Mouse (Mus musculus): ENCODE measurements around the gene Ophn1. TPM values are rescaled to one million over a fixed set of nuclear protein-coding genes. Genes with fewer than 3 reads are reported as not detected.

The Ophn1 gene
- polyA plus RNA-seq, 1 experiment from 2014 or later, result 26.3 TPM

- no peaks in the 10 kb centered on the region for H3K36me3 ChIP-seq
- no peak overlapping the region for H3K4me3 ChIP-seq
- no peaks in the 10 kb centered on the region for H3K4me1 ChIP-seq
- H3K27ac ChIP-seq, result no peak overlapping the region
- no peaks in the 10 kb centered on the region for H3K9me3 ChIP-seq
- ATAC-seq (ENCODE audit: insufficient number of reproducible peaks, low FRiP score, low TSS enrichment, low read depth), result no peak
- no peak overlapping the region for H3K4me2 ChIP-seq
- 90% methylated on average over 6 of the region's 6 CpGs for WGBS
- H3K27me3 ChIP-seq, result peaks cover 3% of the 10 kb centered on the region; the same call in 1 of the 2 replicates
- no peak overlapping the region for H3K9ac ChIP-seq
Observed at GRCm38 (mm10) chrX:98880314-98880713, 10.5 kb downstream of the Ophn1 start.

GRCm38 (mm10) chrX:98875144-98875543 is 15.7 kb downstream of the Ophn1 start:
- no peak for ATAC-seq (ENCODE audit: insufficient number of reproducible peaks, low FRiP score, low TSS enrichment, low read depth)
- Histone ChIP-seq H3K27ac (no peak overlapping the region), H3K4me1 (no peaks in the 10 kb centered on the region)

GRCm38 (mm10) chrX:98874086-98874485 is 16.7 kb downstream of the Ophn1 start:
- WGBS, result 96% methylated on average over 5 of the region's 5 CpGs
- Histone ChIP-seq H3K27me3 (0 out of 2 replicates have a peak, but pooled peaks cover 5% of the 10 kb centered on the region), H3K4me1 (no peaks in the 10 kb centered on the region), H3K9me3 (no peaks in the 10 kb centered on the region), H3K9ac (no peak overlapping the region), H3K4me2 (no peak overlapping the region), H3K36me3 (no peaks in the 10 kb centered on the region), H3K27ac (no peak overlapping the region), H3K4me3 (no peak overlapping the region)
- ATAC-seq (ENCODE audit: insufficient number of reproducible peaks, low FRiP score, low TSS enrichment, low read depth), result no peak

More at GRCm38 (mm10) chrX:98875144-98875543, 15.7 kb downstream of the Ophn1 start:
- H3K4me2 ChIP-seq, result no peak overlapping the region
- no peak overlapping the region for H3K9ac ChIP-seq
- H3K36me3 ChIP-seq, result no peaks in the 10 kb centered on the region
- H3K27me3 ChIP-seq, result 0 out of 2 replicates have a peak, but pooled peaks cover 5% of the 10 kb centered on the region
- no peaks in the 10 kb centered on the region for H3K9me3 ChIP-seq
- H3K4me3 ChIP-seq, result no peak overlapping the region
- 71% methylated on average over 6 of the region's 6 CpGs for WGBS

- Histone ChIP-seq H3K27ac (no peak overlapping the region), H3K4me2 (no peak overlapping the region), H3K4me3 (no peak overlapping the region), H3K9me3 (no peaks in the 10 kb centered on the region), H3K9ac (no peak overlapping the region), H3K4me1 (no peaks in the 10 kb centered on the region), H3K27me3 (0 out of 2 replicates have a peak, but pooled peaks cover 5% of the 10 kb centered on the region), H3K36me3 (no peaks in the 10 kb centered on the region)
- WGBS, result 55% methylated on average over 1 of the region's 1 CpGs
- ATAC-seq (ENCODE audit: insufficient number of reproducible peaks, low FRiP score, low TSS enrichment, low read depth), result no peak
Observed at GRCm38 (mm10) chrX:98872064-98872463, 18.8 kb downstream of the Ophn1 start.

GRCm38 (mm10) chrX:98870541-98870940 is 20.3 kb downstream of the Ophn1 start:
- no peak for ATAC-seq (ENCODE audit: insufficient number of reproducible peaks, low FRiP score, low TSS enrichment, low read depth)
- no peak overlapping the region for H3K27ac ChIP-seq
- no peak overlapping the region for H3K9ac ChIP-seq
- no peak overlapping the region for H3K4me2 ChIP-seq
- H3K9me3 ChIP-seq, result no peaks in the 10 kb centered on the region
- H3K36me3 ChIP-seq, result no peaks in the 10 kb centered on the region
- 0 out of 2 replicates have a peak, but pooled peaks cover 5% of the 10 kb centered on the region for H3K27me3 ChIP-seq
- H3K4me3 ChIP-seq, result no peak overlapping the region
- no peaks in the 10 kb centered on the region for H3K4me1 ChIP-seq
- 76% methylated on average over 1 of the region's 1 CpGs for WGBS

GRCm38 (mm10) chrX:98869735-98870134 is 21.1 kb downstream of the Ophn1 start:
- H3K9ac ChIP-seq, result no peak overlapping the region
- WGBS, result 81% methylated on average over 2 of the region's 2 CpGs
- 0 out of 2 replicates have a peak, but pooled peaks cover 3% of the 10 kb centered on the region for H3K27me3 ChIP-seq
- H3K4me2 ChIP-seq, result no peak overlapping the region
- ATAC-seq (ENCODE audit: insufficient number of reproducible peaks, low FRiP score, low TSS enrichment, low read depth), result no peak
- H3K36me3 ChIP-seq, result no peaks in the 10 kb centered on the region
- no peak overlapping the region for H3K4me3 ChIP-seq
- no peaks in the 10 kb centered on the region for H3K4me1 ChIP-seq
- H3K9me3 ChIP-seq, result no peaks in the 10 kb centered on the region
- no peak overlapping the region for H3K27ac ChIP-seq

- Histone ChIP-seq H3K27me3 (no peaks in the 10 kb centered on the region), H3K27ac (no peak overlapping the region), H3K4me1 (no peaks in the 10 kb centered on the region), H3K36me3 (no peaks in the 10 kb centered on the region), H3K4me2 (no peak overlapping the region), H3K4me3 (no peak overlapping the region), H3K9ac (no peak overlapping the region), H3K9me3 (no peaks in the 10 kb centered on the region)
- 78% methylated on average over 5 of the region's 5 CpGs for WGBS
- no peak for ATAC-seq (ENCODE audit: insufficient number of reproducible peaks, low FRiP score, low TSS enrichment, low read depth)
Observed at GRCm38 (mm10) chrX:98869165-98869564, 21.7 kb downstream of the Ophn1 start.

GRCm38 (mm10) chrX:98860167-98860566 is 30.7 kb downstream of the Ophn1 start:
- no peak overlapping the region for H3K4me2 ChIP-seq
- no peak overlapping the region for H3K4me3 ChIP-seq
- no peak overlapping the region for H3K9ac ChIP-seq
- no peaks in the 10 kb centered on the region for H3K4me1 ChIP-seq
- peaks cover 4% of the 10 kb centered on the region; the same call in 1 of the 2 replicates for H3K27me3 ChIP-seq
- no peaks in the 10 kb centered on the region for H3K36me3 ChIP-seq
- ATAC-seq (ENCODE audit: insufficient number of reproducible peaks, low FRiP score, low TSS enrichment, low read depth), result no peak
- no peaks in the 10 kb centered on the region for H3K9me3 ChIP-seq
- 59% methylated on average over 5 of the region's 5 CpGs for WGBS
- no peak overlapping the region for H3K27ac ChIP-seq

- no peak overlapping the region for H3K4me3 ChIP-seq
- peak overlapping the region; percentile 71 for H3K27ac ChIP-seq
- H3K4me2 ChIP-seq, result no peak overlapping the region
- peaks cover 4% of the 10 kb centered on the region; the same call in 1 of the 2 replicates for H3K27me3 ChIP-seq
- ATAC-seq (ENCODE audit: insufficient number of reproducible peaks, low FRiP score, low TSS enrichment, low read depth), result no peak
- H3K9me3 ChIP-seq, result no peaks in the 10 kb centered on the region
- H3K4me1 ChIP-seq, result no peaks in the 10 kb centered on the region
- H3K36me3 ChIP-seq, result no peaks in the 10 kb centered on the region
- no peak overlapping the region for H3K9ac ChIP-seq
- WGBS, result 53% methylated on average over 2 of the region's 2 CpGs
Observed at GRCm38 (mm10) chrX:98856046-98856445, 34.8 kb downstream of the Ophn1 start.

GRCm38 (mm10) chrX:98850869-98851268 is 40.0 kb downstream of the Ophn1 start:
- no peaks in the 10 kb centered on the region for H3K9me3 ChIP-seq
- H3K4me2 ChIP-seq, result no peak overlapping the region
- no peak overlapping the region for H3K9ac ChIP-seq
- H3K4me3 ChIP-seq, result no peak overlapping the region
- WGBS, result 70% methylated on average over 6 of the region's 6 CpGs
- peaks cover 8% of the 10 kb centered on the region for H3K27me3 ChIP-seq
- no peak overlapping the region for H3K27ac ChIP-seq
- no peaks in the 10 kb centered on the region for H3K4me1 ChIP-seq
- H3K36me3 ChIP-seq, result no peaks in the 10 kb centered on the region
- no peak for ATAC-seq (ENCODE audit: insufficient number of reproducible peaks, low FRiP score, low TSS enrichment, low read depth)

- no peak overlapping the region for H3K9ac ChIP-seq
- H3K4me1 ChIP-seq, result no peaks in the 10 kb centered on the region
- ATAC-seq (ENCODE audit: insufficient number of reproducible peaks, low FRiP score, low TSS enrichment, low read depth), result no peak
- no peaks in the 10 kb centered on the region for H3K27me3 ChIP-seq
- no peaks in the 10 kb centered on the region for H3K36me3 ChIP-seq
- H3K4me3 ChIP-seq, result no peak overlapping the region
- no peaks in the 10 kb centered on the region for H3K9me3 ChIP-seq
- WGBS, result 35% methylated on average over 2 of the region's 2 CpGs
- H3K27ac ChIP-seq, result no peak overlapping the region
- H3K4me2 ChIP-seq, result no peak overlapping the region
Observed at GRCm38 (mm10) chrX:98841606-98842005, 49.2 kb downstream of the Ophn1 start.

- Histone ChIP-seq H3K9me3 (no peaks in the 10 kb centered on the region), H3K4me1 (no peaks in the 10 kb centered on the region), H3K27ac (no peak overlapping the region), H3K9ac (no peak overlapping the region), H3K27me3 (no peaks in the 10 kb centered on the region), H3K4me2 (no peak overlapping the region), H3K4me3 (no peak overlapping the region), H3K36me3 (no peaks in the 10 kb centered on the region)
- WGBS, result 71% methylated on average over 1 of the region's 1 CpGs
- ATAC-seq (ENCODE audit: insufficient number of reproducible peaks, low FRiP score, low TSS enrichment, low read depth), result no peak
Observed at GRCm38 (mm10) chrX:98835989-98836388, 54.8 kb downstream of the Ophn1 start.

- no peak overlapping the region for H3K27ac ChIP-seq
- H3K4me3 ChIP-seq, result no peak overlapping the region
- H3K9me3 ChIP-seq, result no peaks in the 10 kb centered on the region
- no peaks in the 10 kb centered on the region for H3K27me3 ChIP-seq
- H3K9ac ChIP-seq, result no peak overlapping the region
- H3K4me1 ChIP-seq, result no peaks in the 10 kb centered on the region
- H3K36me3 ChIP-seq, result no peaks in the 10 kb centered on the region
- no peak for ATAC-seq (ENCODE audit: insufficient number of reproducible peaks, low FRiP score, low TSS enrichment, low read depth)
- H3K4me2 ChIP-seq, result no peak overlapping the region
Observed at GRCm38 (mm10) chrX:98803813-98804212, 87.0 kb downstream of the Ophn1 start.
